Mouse (Mus musculus) myocyte (in vitro differentiated cells): ENCODE data around the gene Samd7. TPM values are rescaled to one million over a fixed set of nuclear protein-coding genes. Genes with fewer than 3 reads are reported as not detected.

Source experiments
- H3K27me3 ChIP-seq: one replicate; pipeline ENCODE4 v1.6.1; 2011; ENCODE audit not compliant: control insufficient read depth, insufficient read depth, insufficient read length
- H3K36me3 ChIP-seq: one replicate; pipeline ENCODE4 v1.6.1; 2011; ENCODE audit not compliant: control insufficient read depth, insufficient read depth
- H3K4me2 ChIP-seq: one replicate; pipeline ENCODE4 v1.6.1; 2011; ENCODE audit warnings: low read depth, control low read depth
- H3K4me3 ChIP-seq: one replicate; pipeline ENCODE4 v1.5.1; 2011; ENCODE audit warnings: mild to moderate bottlenecking, control low read depth, moderate library complexity
- H3K79me2 ChIP-seq: one replicate; pipeline ENCODE4 v1.6.1; 2011; ENCODE audit not compliant: control insufficient read depth, insufficient read depth
- H3ac ChIP-seq: one replicate; pipeline ENCODE4 v1.6.1; 2011; ENCODE audit not compliant: control insufficient read depth, insufficient read length
- CEBPB ChIP-seq: IDR thresholded peaks from 2 replicates; pipeline ENCODE4 v1.6.1; 2011; ENCODE audit warnings: mild to moderate bottlenecking, moderate library complexity; ENCODE audit not compliant: poor library complexity, insufficient read depth, severe bottlenecking
- E2F4 ChIP-seq: IDR thresholded peaks from one replicate; pipeline ENCODE4 v1.6.1; 2011; ENCODE audit warnings: mild to moderate bottlenecking, control low read depth, moderate library complexity; ENCODE audit not compliant: insufficient read depth
- MAX ChIP-seq: IDR thresholded peaks from one replicate; pipeline ENCODE4 v1.6.1; 2011; ENCODE audit warnings: low read depth, mild to moderate bottlenecking, control low read depth
- MYOD1 ChIP-seq, 3 experiments: IDR thresholded peaks; one replicate each; pipeline ENCODE4 v1.6.1; 2011; ENCODE audit warnings: control low read depth in 2 of 3, low read depth in 2 of 3, mild to moderate bottlenecking in 2 of 3, moderate library complexity in 1 of 3; ENCODE audit not compliant: insufficient read length in 2 of 3, control insufficient read depth in 1 of 3
- MYOG ChIP-seq, 3 experiments: IDR thresholded peaks; one replicate each; pipeline ENCODE4 v1.6.1; 2011; ENCODE audit warnings: control low read depth in 2 of 3, low read depth in 2 of 3, mild to moderate bottlenecking in 2 of 3; ENCODE audit not compliant: insufficient read length in 2 of 3, control insufficient read depth in 1 of 3, insufficient read depth in 1 of 3
- POLR2A ChIP-seq: IDR thresholded peaks from one replicate; pipeline ENCODE4 v1.6.1; 2011; ENCODE audit warnings: low read depth, mild to moderate bottlenecking, control low read depth, moderate library complexity; ENCODE audit not compliant: insufficient read length
- POLR2AphosphoS2 ChIP-seq: IDR thresholded peaks from one replicate; pipeline ENCODE4 v1.6.1; 2011; ENCODE audit warnings: low read depth, control low read depth; ENCODE audit not compliant: insufficient read length
- REST ChIP-seq: IDR thresholded peaks from one replicate; pipeline ENCODE4 v1.6.1; 2011; ENCODE audit warnings: mild to moderate bottlenecking, control low read depth, moderate library complexity; ENCODE audit not compliant: insufficient read depth, insufficient read length
- SRF ChIP-seq: IDR thresholded peaks from one replicate; pipeline ENCODE4 v1.6.1; 2011; ENCODE audit warnings: low read depth; ENCODE audit not compliant: control insufficient read depth, insufficient read length
- TCF12 ChIP-seq: IDR thresholded peaks from one replicate; pipeline ENCODE4 v1.6.1; 2011; ENCODE audit warnings: mild to moderate bottlenecking, control low read depth; ENCODE audit not compliant: poor library complexity, insufficient read depth, severe bottlenecking
- TCF3 ChIP-seq: IDR thresholded peaks from one replicate; pipeline ENCODE4 v1.6.1; 2011; ENCODE audit warnings: low read depth, control low read depth; ENCODE audit not compliant: insufficient read length
- USF1 ChIP-seq: IDR thresholded peaks from one replicate; pipeline ENCODE4 v1.6.1; 2011; ENCODE audit warnings: low read depth, mild to moderate bottlenecking, control low read depth, moderate library complexity
- polyA plus RNA-seq: library from polyadenylated mRNA; unstranded; fragments of >200 nt; fragmentation: generic; extraction: Trizol; gene quantifications from one replicate; pipeline ENCODE4 v1.2.1, GENCODE M21; 2012; ENCODE audit warnings: missing spikeins

Gene Samd7
- polyA plus RNA-seq, 1 experiment: not detected

DNA sequence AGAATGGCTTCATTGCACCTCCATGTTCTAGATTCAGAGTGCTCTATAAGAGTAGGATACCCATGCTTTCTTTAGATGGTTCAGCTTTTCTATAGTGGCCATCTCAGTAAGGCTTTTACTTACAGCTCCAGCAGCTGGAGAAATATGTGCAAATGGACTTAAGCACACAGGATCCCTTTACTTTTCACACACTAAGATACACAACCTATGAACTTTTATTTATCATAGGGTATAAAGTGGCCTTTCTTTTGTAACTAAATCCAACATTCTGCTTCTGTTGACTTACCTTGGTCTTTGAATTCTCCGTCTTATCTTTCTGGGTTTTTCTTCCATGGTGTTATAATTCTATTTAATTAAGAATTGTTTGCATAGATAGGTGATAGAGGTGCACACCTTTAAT is 25.5 kb downstream of the Samd7 start:
- H3K79me2 ChIP-seq: no peaks in the 10 kb centered on the region
- no peak overlapping the region for H3K4me2 ChIP-seq
- no peak overlapping the region for H3K4me3 ChIP-seq
- no peak for TF ChIP-seq POLR2AphosphoS2
- TF ChIP-seq MAX: no peak
- TF ChIP-seq POLR2A: no peak
- no peak for TF ChIP-seq TCF3
- TF ChIP-seq MYOD1 (IDR thresholded peaks at IDR 0.05; ENCODE audit: control insufficient read depth in 1 of 3, insufficient read length in 2 of 3, low read depth in 2 of 3): no peak
- TF ChIP-seq SRF: no peak
- no peak for TF ChIP-seq E2F4
- no peak for TF ChIP-seq REST
- TF ChIP-seq MYOG (IDR thresholded peaks at IDR 0.05; ENCODE audit: control insufficient read depth in 1 of 3, insufficient read depth in 1 of 3, insufficient read length in 2 of 3, low read depth in 2 of 3): no peak
- TF ChIP-seq TCF12: no peak
- no peak for TF ChIP-seq CEBPB
- TF ChIP-seq USF1: no peak
- no peaks in the 10 kb centered on the region for H3K27me3 ChIP-seq
- no peak overlapping the region for H3ac ChIP-seq
- H3K36me3 ChIP-seq: no peaks in the 10 kb centered on the region

DNA sequence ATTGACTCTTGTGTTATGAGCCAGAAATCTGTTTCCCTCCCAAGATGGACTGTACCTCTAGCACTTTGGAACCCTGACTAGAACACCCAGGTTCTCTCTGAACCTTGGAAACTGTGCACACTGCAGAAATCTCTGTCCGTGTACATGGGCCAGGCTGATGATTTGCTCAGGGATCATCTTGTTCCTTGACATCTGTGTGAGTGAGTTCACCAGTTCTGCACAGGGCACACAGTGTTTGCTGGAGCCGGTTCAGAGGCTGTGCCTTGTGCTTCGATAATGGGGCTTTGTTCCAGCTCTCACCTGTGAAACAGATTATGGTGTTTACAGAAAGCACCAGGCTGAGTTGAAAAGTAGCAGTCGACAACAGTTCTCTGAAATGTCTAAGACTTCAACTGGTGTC is 26.5 kb downstream of the Samd7 start:
- no peak overlapping the region for H3K4me2 ChIP-seq
- H3K36me3 ChIP-seq: no peaks in the 10 kb centered on the region
- H3K79me2 ChIP-seq: no peaks in the 10 kb centered on the region
- H3K4me3 ChIP-seq: no peak overlapping the region
- TF ChIP-seq POLR2AphosphoS2 (no peak), MYOG (IDR thresholded peaks at IDR 0.05; ENCODE audit: control insufficient read depth in 1 of 3, insufficient read depth in 1 of 3, insufficient read length in 2 of 3, low read depth in 2 of 3) (no peak), TCF12 (no peak), MYOD1 (IDR thresholded peaks at IDR 0.05; ENCODE audit: control insufficient read depth in 1 of 3, insufficient read length in 2 of 3, low read depth in 2 of 3) (no peak), SRF (no peak), CEBPB (no peak), REST (no peak), TCF3 (no peak), E2F4 (no peak)
- no peaks in the 10 kb centered on the region for H3K27me3 ChIP-seq
- H3ac ChIP-seq: no peak overlapping the region

DNA sequence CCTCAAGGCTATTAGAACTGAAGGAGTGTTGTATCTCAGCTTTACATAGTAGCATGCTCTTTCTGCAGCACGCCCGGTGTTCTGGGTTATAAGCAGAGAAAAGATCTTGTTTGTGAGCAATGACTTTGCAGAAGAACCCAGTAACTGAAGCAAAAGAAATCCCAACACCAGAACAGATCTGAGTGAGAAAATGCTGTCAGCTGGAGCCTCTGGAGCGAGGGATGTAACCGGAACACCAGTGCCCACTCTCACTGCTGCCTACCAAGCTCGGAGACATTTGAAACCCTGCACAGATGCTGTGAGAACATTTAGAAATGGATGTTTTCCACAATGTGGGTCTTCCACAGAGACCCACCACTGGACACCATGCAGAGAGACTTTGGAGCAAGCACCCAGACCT is 28.6 kb downstream of the Samd7 start:
- no peaks in the 10 kb centered on the region for H3K27me3 ChIP-seq
- TF ChIP-seq MAX (no peak), USF1 (no peak), SRF (no peak), MYOD1 (IDR thresholded peaks at IDR 0.05; ENCODE audit: control insufficient read depth in 1 of 3, insufficient read length in 2 of 3, low read depth in 2 of 3) (no peak), TCF12 (no peak), TCF3 (no peak), REST (no peak), E2F4 (no peak), MYOG (IDR thresholded peaks at IDR 0.05; ENCODE audit: control insufficient read depth in 1 of 3, insufficient read depth in 1 of 3, insufficient read length in 2 of 3, low read depth in 2 of 3) (no peak), POLR2AphosphoS2 (no peak), CEBPB (no peak), POLR2A (no peak)
- H3K79me2 ChIP-seq: no peaks in the 10 kb centered on the region
- H3K36me3 ChIP-seq: no peaks in the 10 kb centered on the region
- no peak overlapping the region for H3ac ChIP-seq
- H3K4me2 ChIP-seq: no peak overlapping the region
- no peak overlapping the region for H3K4me3 ChIP-seq

DNA sequence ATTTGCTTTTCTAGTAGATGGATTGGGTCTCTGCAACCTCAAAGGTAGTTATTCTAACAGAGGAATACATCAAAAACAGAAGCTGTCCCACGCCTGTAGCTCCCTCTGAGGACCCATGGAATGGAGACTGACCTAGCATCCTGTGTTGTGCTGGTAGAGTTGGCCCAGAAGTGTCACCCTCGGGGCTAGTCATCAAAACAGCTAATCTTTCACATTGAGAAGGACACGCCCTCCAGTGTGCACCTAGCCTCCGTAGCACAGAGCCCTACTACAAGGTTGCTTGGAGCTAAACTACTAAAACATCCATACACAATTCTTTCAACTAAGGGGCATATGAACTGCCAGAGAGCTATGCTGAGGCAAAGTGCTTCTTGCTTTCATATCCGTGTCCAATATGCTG is 31.9 kb downstream of the Samd7 start:
- TF ChIP-seq SRF (no peak), TCF3 (no peak), POLR2AphosphoS2 (no peak), REST (no peak), POLR2A (no peak), TCF12 (no peak), CEBPB (no peak), MYOD1 (IDR thresholded peaks at IDR 0.05; ENCODE audit: control insufficient read depth in 1 of 3, insufficient read length in 2 of 3, low read depth in 2 of 3) (no peak), MYOG (IDR thresholded peaks at IDR 0.05; ENCODE audit: control insufficient read depth in 1 of 3, insufficient read depth in 1 of 3, insufficient read length in 2 of 3, low read depth in 2 of 3) (no peak), E2F4 (no peak), MAX (no peak), USF1 (no peak)
- H3K27me3 ChIP-seq: no peaks in the 10 kb centered on the region
- H3ac ChIP-seq: no peak overlapping the region
- H3K4me3 ChIP-seq: no peak overlapping the region
- H3K4me2 ChIP-seq: no peak overlapping the region
- no peaks in the 10 kb centered on the region for H3K79me2 ChIP-seq
- no peaks in the 10 kb centered on the region for H3K36me3 ChIP-seq

DNA sequence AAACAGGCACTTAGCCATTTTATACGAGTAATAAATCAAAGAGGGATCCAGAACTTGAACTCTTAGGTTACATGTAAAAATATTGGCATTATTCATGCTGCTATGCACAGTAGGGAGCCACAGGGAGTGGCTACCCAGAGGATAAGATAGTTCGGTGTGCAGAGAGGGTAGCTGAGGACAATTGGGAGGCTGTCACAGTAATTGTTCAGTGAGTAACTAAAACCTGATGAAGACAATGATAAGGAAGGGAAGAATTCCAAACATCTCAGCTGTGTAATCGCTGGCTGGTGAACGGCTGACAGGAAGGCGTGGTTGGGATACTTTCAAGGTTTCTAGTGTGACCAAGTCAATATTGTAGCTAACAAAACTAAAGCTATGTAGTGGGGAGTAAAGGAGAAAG is 42.4 kb downstream of the Samd7 start:
- Histone ChIP-seq H3K27me3 (no peaks in the 10 kb centered on the region), H3K4me2 (peak overlapping the region; percentile 37), H3ac (no peak overlapping the region), H3K36me3 (no peaks in the 10 kb centered on the region), H3K4me3 (no peak overlapping the region), H3K79me2 (peaks cover under 1% of the 10 kb centered on the region)
- TF ChIP-seq POLR2A (no peak), MAX (no peak), TCF12 (no peak), REST (no peak), MYOD1 (IDR thresholded peaks at IDR 0.05; ENCODE audit: control insufficient read depth in 1 of 3, insufficient read length in 2 of 3, low read depth in 2 of 3) (peak in 1 of 3 experiments; percentile 5), MYOG (IDR thresholded peaks at IDR 0.05; ENCODE audit: control insufficient read depth in 1 of 3, insufficient read depth in 1 of 3, insufficient read length in 2 of 3, low read depth in 2 of 3) (no peak)
